Mouse (Mus musculus): ENCODE results near the gene Plekhm2.

Plekhm2 gene

DNA sequence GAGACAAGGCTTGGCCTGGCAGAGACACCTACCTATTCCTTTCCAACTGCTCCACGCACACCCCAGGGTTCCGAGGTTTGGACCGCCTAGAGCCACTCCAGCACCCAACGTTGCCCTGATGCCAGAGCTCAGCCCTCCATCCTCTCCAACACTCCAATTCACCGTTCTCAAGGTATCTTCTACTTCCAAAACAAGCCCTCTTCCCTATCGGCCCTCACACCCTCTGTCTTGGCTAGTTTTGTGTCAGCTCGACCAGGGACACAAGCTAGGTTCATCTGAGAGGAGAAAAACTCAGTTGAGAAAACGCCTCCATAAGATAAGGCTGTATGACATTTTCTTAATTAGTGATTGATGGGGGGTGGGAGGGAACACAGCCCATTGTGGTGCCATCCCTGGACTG is at the start of gene Plekhm2:
Gene Plekhm2, minus strand, starts transcription at position 101 of the 400 bp plus-strand sequence.
- DNase-seq (ENCODE audit: low read depth, low spot score), result no peak

DNA sequence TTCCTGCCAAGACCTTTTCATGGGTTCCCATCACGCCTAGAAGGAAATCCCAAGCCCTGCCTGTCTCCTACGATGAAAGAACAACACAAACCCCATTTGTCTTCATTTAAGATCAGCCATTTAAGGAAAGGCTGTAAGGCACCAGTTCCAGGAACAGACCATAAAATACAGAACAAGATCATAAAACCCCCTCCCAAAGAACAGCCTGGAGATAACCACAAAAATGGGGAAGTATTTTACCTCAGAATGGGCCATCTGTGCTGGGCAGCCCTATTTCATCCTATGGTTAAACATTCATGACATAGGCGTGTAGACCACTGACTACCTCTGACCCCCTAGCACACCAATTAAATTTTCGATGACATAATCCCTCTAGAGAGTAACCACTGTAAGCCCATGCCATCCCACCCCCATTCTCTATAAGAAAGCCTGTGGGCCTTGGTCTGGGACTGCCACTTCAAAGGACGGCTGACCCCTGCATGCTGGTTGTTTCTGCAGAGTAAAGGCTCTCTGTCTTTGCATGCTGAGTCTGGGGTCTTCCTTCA is 49.0 kb upstream of the Plekhm2 start:
- DNase-seq (ENCODE audit: low read depth, low spot score), result no peak

DNA sequence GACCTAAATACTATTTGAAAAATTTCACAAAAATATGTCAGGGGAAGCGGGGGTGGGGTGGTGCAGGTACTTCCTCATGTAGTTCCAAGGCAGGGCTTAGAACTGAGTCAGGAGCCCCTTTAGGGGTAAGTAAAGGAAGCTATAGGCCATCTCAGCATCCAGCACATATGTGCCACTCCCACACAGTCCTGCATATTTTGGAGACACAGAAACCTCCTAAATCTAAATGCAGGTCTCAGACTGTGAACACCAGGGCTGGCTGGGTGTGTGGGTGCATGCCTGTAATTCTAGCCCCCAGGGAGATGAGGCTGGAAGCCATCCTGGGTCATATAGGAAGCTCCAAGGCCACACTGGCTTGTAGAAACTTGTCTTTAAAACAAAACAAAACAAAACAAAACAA is 46.6 kb upstream of the Plekhm2 start:
- no peak for DNase-seq (ENCODE audit: low read depth, low spot score)

DNA sequence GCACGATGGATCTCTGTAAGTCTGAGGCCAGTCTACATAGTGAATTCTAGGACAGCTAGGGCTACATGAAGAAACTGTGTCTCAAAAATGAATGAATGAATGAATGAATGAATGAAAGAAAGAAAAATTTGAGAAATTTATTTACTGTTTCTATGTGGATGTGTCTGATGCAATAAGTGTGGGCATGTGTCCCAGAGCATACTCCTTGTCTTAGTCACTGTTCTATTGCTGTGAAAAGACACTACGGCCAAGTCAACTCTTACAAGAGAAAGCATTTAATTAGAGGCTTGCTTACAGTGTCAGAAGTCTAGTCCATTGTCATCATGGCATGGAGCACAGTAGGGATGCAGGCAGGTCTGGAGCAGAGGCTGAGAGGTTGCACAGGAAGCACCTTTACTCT is 44.3 kb upstream of the Plekhm2 start:
- DNase-seq (ENCODE audit: low read depth, low spot score), result no peak

DNA sequence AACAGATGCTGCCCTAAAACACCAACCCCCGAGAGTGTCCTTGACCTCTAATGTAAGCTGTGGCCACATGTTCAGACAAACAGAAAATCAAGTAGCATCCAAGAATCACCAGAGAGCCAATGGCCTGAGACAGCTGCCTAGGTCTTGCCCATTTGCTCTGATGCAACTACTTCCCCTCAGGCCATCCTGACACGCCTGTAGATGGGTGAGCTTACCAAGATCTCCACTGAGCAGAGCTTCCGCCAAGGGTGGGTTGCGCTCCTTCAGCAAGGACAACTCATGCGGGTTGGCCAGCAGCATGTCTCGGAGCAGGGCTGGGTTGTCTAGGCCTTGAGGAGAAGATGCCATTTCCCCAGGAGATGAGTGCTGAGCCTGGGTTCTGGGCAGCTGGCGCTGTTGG is 43.3 kb upstream of the Plekhm2 start:
- no peak for DNase-seq (ENCODE audit: low read depth, low spot score)

DNA sequence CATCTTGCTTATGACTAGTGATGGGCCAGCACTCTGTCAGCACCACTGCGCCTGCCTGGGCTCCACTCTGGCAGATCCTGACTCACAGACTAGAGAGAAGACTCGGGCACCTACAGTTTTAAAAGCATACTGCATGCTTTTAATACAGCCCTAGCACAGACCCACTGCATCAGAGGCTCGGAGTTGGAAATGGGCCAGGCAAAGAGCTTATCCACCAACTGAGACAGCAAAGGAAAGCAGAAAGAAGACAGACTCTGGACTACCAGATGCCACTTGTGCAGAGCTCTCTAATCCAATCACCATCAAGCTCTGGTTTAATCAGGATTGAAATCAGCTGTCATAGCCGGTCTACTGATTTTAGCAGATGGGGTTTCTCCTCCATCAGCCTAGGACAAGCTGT is 40.6 kb upstream of the Plekhm2 start:
- peak; percentile 80 for DNase-seq (ENCODE audit: low read depth, low spot score)

DNA sequence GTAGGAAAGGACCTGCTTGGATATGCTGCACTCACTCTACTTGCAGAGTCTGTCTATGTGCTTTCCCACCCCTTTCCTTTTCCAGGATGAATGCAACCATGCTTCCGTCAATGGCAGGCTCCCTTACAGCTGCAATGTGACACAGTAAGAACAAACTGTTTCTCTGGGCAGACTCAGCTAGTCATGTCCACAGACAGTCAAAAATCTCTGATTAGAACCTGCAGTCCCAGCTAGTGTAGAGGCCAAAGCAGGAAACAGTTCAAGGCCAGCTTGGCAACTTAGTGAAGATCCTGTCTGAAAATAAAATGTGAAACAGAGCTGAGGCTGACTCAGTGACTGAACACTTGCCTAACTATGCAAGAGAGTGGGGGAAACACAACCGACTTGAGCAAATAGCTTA is 39.9 kb upstream of the Plekhm2 start:
- no peak for DNase-seq (ENCODE audit: low read depth, low spot score)

DNA sequence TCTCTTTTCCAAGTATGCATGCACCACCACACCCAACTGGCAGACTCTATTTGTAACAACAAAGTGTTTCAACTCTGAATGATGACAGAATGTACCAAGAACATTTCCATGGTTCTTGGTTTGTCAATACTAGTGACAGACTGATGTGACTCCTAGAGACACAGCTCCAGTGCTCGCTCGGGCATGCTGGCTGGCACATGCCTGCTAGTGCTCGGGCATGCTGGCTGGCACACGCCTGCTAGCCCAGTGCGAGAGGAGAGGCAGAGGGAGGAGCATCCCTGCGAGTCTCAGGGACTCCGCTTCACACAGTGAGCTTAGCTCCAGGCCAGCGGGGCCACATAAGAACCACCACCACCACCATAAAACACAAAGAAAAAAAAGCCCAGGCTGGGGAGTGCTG is 30.0 kb upstream of the Plekhm2 start:
- no peak for DNase-seq (ENCODE audit: low read depth, low spot score)

DNA sequence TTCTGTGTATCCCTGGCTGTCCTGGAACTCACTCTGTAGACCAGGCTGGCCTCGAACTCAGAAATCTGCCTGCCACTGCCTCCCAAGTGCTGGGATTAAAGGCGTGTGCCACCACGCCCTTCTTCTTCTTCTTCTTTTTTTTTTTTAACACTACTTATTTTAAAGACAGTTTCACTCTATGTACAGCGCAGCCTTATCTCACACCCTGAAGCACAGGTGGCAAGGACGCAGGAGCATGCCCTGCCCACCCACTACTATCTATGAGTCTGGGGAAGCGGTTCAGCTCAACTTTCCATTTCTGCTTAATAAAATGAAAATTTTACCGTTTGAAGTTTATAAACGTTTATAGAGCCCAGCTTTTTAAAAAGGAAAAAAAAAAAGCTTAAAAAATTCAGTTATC is 23.8 kb upstream of the Plekhm2 start:
- DNase-seq (ENCODE audit: low read depth, low spot score), result no peak

DNA sequence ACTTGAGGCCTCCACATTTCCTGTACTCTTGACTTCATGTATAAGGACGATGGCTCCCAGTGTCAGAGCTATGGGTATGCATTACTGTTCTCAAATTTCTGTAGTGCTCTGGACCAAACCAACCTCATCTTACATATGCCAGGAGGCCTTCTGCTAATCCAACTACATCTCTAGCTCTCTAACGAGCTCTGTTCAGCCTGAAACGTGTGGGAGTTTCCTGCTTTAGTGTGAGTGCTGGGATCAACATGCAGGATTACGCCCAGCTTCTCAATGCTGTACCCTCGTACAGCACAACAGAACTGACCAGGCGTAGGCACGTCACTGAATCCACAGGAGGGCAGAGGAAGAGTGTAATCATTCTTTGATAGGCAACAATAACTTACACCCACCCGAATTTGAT is 21.8 kb upstream of the Plekhm2 start:
- no peak for DNase-seq (ENCODE audit: low read depth, low spot score)

DNA sequence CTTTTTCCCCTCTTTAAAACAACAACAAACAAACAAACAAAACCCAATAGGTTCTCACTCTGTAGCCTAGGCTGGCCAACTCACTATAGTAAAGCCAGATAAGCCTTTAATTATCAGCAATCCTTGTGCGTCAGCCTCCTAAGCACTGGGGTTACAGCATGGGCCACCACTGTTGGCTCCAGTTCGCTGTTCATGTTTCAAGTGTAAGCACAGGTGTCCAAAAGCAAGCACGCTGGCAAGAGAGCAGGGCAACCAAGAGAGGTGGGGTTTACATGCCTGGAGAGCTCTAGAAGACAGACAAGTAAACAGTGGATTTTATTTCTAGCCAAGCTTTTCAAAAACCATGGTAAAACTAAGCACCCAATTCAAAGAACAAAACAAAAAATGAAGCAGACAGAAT is 21.4 kb upstream of the Plekhm2 start:
- DNase-seq (ENCODE audit: low read depth, low spot score), result no peak

DNA sequence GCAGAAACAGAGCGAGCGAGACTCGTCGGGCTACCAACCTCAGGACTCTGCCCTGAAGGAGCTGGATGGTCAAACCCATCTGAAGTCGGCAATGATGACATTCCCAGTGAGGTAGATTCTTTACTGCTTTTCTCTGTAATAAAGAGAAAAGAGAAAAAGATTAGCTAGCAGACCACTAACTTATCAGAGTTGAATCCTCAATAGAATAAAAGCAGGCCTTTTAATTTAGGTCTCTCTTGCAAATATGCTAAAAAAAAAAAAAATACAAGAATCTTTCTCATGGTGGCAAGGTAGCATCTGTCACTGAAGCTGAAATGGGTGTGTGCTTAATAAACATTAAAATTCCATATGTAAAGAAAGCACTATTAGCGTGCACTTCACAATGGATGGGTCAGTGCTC is 20.8 kb upstream of the Plekhm2 start, which contains the start of gene Rsc1a1:
Gene Rsc1a1, minus strand, starts transcription at position 101 of the 400 bp plus-strand sequence.
- DNase-seq (ENCODE audit: low read depth, low spot score), result no peak

DNA sequence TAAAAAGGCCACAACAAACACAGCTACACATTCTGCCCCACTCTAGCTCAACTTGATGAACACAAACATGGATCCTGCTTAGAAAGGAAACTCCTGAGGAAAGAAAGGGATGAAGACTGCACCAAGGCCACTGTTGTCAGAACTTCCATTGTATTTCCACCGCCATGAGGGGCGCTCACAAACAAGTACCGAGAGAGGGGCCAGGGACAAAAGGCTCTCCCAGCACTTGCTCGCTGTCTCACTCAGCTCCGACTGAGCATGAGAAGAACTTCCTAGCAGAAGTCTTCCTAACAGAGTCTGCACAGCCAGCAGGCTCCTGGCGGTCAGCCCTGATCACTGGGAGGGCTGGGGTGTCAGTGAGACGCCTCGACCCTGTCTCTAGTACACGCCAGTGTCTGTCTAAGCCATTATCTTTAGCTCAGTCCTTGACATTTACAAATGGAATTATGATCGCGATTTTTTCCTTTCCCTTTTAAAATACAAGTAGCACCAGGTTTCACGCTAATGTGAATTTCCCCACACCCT is 18.1 kb upstream of the Plekhm2 start:
- DNase-seq (ENCODE audit: low read depth, low spot score), result no peak

DNA sequence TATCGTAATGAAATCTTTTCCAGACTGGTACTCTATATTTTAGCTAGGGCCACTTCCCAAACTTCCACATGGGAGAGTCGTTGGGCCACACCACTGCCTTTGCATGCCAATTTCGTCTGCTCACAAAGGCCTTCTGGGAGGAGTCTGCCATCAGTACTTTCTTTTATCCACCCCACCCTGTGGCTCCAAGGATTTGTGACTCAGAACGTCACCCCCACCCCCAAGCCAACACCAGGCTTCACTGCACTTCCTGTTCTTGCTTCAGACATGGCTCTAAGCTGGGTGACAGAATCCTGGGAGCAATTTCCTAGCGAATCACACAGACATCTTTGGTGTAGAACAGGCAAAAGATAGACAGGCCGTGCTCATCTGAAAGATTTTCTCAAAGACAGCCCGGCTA is 17.1 kb upstream of the Plekhm2 start:
- DNase-seq (ENCODE audit: low read depth, low spot score), result no peak

DNA sequence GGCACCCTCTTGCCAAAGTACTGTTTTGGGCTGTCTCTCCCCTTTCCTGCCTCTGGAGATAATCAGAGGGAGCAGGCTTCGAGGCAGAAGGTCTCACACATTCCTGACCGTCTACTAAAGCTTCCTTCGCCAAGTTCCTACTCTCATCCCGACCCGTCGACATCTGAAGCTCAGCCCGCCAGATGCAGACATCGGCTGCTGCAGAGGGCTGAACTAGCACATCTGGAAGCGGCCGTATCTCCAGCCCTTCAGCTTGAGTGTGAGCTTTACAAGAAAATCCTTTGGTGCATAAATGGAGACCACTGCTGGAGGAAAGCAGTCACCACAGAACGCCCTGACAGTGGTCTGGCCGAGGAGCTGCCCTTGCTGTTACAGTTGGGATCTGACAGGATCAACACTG is 16.2 kb upstream of the Plekhm2 start:
- no peak for DNase-seq (ENCODE audit: low read depth, low spot score)

DNA sequence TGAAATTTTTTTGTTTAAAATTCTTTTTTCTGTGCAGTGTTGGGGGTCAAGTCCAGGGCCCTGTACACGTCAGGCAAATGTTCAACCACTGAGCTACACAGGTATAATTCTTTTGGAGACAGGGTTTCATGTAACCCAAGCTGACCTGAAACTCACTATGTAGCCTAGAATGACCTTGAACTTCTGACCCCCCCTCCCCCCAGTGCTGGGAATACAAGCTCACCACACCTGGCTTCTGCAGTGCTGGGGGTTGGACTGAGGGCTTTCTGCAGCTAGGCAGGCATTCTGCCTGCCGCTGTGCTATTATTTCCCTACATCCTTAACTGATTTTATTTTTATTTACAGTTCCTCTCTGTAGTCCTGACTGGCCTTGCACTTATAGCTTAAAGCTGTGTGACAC is 14.3 kb upstream of the Plekhm2 start:
- no peak for DNase-seq (ENCODE audit: low read depth, low spot score)

DNA sequence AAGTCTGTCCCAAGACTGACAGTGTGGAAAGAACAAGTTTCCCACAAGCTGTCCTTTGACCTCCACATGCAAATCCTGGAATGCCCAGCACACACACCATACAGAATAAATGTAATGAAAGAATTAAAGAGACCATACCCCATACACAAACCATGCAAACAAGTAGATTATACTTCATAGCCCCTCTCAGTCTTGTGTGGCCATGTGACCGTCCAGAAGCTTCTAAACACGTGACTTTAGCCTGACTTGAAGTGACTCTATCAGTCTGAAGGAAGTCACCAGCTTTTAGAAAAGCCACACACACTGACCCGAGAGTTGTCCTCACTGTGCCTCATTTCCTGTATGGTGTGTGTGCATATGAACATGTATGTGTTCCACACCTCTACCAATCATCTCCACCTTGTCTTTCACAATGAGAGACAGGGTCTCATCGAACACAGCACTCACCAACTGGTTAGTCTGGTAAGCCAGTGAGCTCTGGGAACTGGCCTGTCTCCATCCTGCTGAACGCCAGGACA is 11.8 kb upstream of the Plekhm2 start:
- DNase-seq (ENCODE audit: low read depth, low spot score), result no peak

DNA sequence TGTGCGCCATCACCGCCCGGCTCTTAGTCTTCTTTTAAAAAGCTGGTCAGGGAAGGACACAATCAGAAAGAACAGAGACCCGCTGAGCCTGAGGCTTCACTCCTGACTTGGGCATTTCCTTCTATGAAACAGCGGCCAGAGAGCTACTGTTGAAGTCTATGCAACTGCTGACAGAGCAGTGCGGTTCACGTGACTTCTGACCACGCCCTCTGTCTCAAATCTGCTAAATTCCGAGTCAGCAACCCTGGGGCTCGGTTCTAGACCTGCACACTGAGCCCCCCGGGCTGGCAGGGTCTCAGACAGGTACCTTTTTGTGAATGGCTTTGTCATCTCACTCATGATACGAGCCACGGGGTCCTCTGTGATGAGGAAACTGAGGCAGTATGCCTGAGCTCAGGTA is 7.6 kb upstream of the Plekhm2 start:
- no peak for DNase-seq (ENCODE audit: low read depth, low spot score)

DNA sequence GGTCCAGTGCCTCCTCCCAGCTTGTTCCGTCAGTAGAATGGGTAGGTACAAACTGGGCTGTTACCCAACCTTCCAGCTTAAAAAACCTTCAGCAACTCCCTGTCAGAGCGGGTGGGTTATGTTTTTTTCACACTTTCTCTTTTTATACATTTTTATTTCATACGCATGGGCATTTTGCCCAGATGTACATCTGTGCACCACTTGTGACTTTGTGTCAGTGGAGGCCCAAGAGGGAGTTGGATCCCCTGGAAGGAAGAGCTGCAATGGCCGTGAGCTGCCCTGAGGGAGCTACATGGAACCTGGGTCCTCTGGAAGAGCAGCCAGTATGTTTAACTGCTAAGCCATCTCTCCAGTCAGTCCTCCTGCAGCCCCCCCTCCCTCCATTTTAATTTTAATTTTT is 6.7 kb upstream of the Plekhm2 start:
- DNase-seq (ENCODE audit: low read depth, low spot score), result no peak

DNA sequence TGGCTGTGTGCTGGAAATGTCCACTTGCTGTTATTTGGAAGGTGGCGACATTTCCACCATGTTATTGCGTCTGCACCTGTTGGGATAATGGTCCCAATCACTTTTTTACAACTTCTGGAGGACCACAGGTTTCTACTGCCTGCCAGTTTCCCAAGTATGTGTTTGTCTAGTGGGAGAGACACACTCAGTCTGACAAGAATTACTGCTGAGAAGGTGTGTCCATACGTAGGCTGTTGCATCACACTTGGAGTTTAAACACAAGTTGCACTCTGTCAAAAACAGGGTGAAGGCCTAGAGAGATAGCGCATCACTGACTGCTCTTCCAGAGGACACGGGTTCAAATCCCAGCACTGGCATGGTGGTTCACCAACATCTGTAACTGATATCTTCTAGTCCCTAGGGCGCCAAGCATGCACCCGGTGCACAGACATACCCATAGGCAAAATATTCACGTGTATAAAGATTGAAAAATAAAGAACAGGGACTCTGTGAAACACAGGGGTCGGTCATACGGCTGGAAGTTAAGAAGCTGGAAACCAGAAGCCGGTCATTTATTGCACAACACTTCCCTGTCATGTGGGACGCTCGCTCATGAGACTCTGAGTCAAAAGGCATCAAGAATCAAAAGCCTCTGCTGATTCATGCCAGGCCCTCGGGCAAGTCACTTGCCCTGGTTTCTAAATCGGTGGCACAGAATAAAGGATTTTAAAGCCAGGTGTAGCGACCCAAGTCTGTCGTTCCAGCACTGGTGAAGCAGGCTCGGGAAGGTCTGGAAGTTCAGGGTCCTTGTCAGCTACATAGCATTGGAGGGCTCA is 5.4 kb upstream of the Plekhm2 start:
- DNase-seq (ENCODE audit: low read depth, low spot score), result no peak

DNA sequence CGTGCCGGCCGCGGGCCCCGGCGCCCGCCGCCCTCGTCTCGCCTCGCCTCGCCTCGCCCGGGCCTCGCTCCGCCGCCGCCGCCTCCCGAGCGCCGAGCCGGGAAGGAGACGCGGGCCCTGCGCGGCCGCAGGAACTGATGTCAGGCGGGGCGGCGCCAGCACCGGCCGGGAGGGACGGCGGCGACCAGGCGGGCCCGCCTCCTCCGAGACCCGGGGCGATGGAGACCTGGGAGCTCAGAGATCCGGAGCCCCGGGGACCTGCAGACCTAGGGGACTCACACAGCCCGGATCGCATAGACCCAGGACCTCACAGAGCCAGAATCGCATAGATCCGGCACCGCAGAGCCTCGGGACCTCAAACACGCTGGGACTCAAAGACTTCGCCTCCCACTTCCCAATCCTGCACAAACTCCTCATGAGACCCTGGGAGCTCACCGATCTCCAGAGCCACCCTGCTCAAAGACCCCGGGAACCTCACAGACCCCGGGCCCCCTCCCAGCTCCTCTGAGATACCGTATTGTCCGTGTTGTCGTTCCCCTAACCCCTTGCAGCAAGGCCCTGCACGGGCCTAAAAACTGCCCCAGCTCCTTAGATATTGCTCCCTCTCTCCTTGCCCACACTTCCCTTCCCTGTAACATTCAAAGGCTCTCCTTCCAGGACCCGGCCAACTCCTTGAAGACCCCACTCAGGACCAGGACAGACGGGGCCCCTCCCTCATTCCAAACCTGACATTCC is 521 bp downstream of the Plekhm2 start:
- DNase-seq (ENCODE audit: low read depth, low spot score), result no peak
